Mouse (Mus musculus) liver, postnatal 0 days (tissue): ENCODE measurements around the gene Plekhg6.

Experiments
- CTCF ChIP-seq: sonication (generic); IDR thresholded peaks from 2 replicates; pipeline ENCODE4 v1.5.1; 2016; ENCODE audit warnings: antibody characterized with exemption, low read depth
- EP300 ChIP-seq: IDR thresholded peaks from 2 replicates; pipeline ENCODE4 v1.6.1; 2016; ENCODE audit warnings: antibody characterized with exemption, low read depth, mild to moderate bottlenecking

DNA sequence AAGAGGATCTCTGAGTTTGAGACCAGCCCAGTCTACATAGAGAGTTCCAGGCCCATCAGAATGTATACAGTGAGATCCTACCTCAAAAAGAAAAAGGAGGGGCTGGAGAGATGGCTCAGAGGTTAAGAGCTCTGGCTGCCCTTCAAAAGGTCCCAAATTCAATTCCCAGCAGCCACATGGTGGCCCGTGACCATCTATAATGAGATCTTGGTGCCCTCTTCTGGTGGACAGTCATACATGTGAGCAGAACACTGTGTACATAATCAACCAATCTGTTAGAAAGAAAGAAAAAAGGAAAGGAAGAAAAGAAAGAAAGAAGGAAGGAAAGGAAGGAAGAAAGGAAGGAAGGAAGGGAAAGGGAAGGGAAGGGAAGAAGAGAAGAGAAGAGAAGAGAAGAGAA lies 14.5 kb downstream of the Plekhg6 start:
- TF ChIP-seq CTCF: peak; percentile 45
- TF ChIP-seq EP300: no peak
